Mouse (Mus musculus): ENCODE data around the gene Olfr1198. TPM values are rescaled to one million over a fixed set of nuclear protein-coding genes. Genes with fewer than 3 reads are reported as not detected.

Olfr1198 gene
- not detected in 2 replicates for polyA plus RNA-seq (2012; rRNA removed)

GRCm38 (mm10) chr2:88751270-88751669 is at the start of gene Olfr1198:
Gene Olfr1198, minus strand, starts transcription at chr2:88751370.

GRCm38 (mm10) chr2:88792736-88793135 is 41.6 kb upstream of the Olfr1198 start, which contains the start of gene Olfr1201:
Gene Olfr1201, plus strand, starts transcription at chr2:88793036.

GRCm38 (mm10) chr2:88770388-88770787 is 19.2 kb upstream of the Olfr1198 start, which contains the start of gene Olfr1200:
Gene Olfr1200, minus strand, starts transcription at chr2:88770488.

GRCm38 (mm10) chr2:88760369-88760768 is 9.2 kb upstream of the Olfr1198 start, which contains the start of gene Olfr1199:
Gene Olfr1199, minus strand, starts transcription at chr2:88760469.

GRCm38 (mm10) chr2:88732266-88732665 is 18.9 kb downstream of the Olfr1198 start, which contains the start of gene Olfr1197:
Gene Olfr1197, minus strand, starts transcription at chr2:88732366.

GRCm38 (mm10) chr2:88704497-88704896 is 46.7 kb downstream of the Olfr1198 start, which contains the start of gene Olfr1196:
Gene Olfr1196, minus strand, starts transcription at chr2:88704597.

Other genes starting within 250 kb of the Olfr1198 start
- gene Olfr1186, start 232.8 kb downstream of the Olfr1198 start, polyA plus RNA-seq (2012; rRNA removed) = not detected in 2 replicates
- gene Olfr1188, start 194.4 kb downstream of the Olfr1198 start, polyA plus RNA-seq (2012; rRNA removed) = not detected in 2 replicates
- not detected in 2 replicates for gene Olfr1189, start 164.9 kb downstream of the Olfr1198 start, polyA plus RNA-seq (2012; rRNA removed)
- not detected in 2 replicates for gene Olfr1191-ps1, start 110.8 kb downstream of the Olfr1198 start, polyA plus RNA-seq (2012; rRNA removed)
- gene Olfr1192-ps1, start 102.9 kb downstream of the Olfr1198 start, polyA plus RNA-seq (2012; rRNA removed) = not detected in 2 replicates
- gene Olfr1193, start 75.7 kb downstream of the Olfr1198 start, polyA plus RNA-seq (2012; rRNA removed) = not detected in 2 replicates
- not detected in 2 replicates for gene Olfr1195, start 62.2 kb downstream of the Olfr1198 start, polyA plus RNA-seq (2012; rRNA removed)
- gene Olfr1196, start 46.8 kb downstream of the Olfr1198 start, polyA plus RNA-seq (2012; rRNA removed) = not detected in 2 replicates
- gene Olfr1197, start 19.0 kb downstream of the Olfr1198 start, polyA plus RNA-seq (2012; rRNA removed) = not detected in 2 replicates
- not detected in 2 replicates for gene Olfr1199, start 9.1 kb upstream of the Olfr1198 start, polyA plus RNA-seq (2012; rRNA removed)
- not detected in 2 replicates for gene Olfr1200, start 19.1 kb upstream of the Olfr1198 start, polyA plus RNA-seq (2012; rRNA removed)
- not detected in 2 replicates for gene Olfr1201, start 41.7 kb upstream of the Olfr1198 start, polyA plus RNA-seq (2012; rRNA removed)
- not detected in 2 replicates for gene Olfr1202, start 63.1 kb upstream of the Olfr1198 start, polyA plus RNA-seq (2012; rRNA removed)
- not detected in 2 replicates for gene Olfr1205, start 78.4 kb upstream of the Olfr1198 start, polyA plus RNA-seq (2012; rRNA removed)
- not detected in 2 replicates for gene Olfr1204, start 97.9 kb upstream of the Olfr1198 start, polyA plus RNA-seq (2012; rRNA removed)
- gene Olfr1206, start 111.9 kb upstream of the Olfr1198 start, polyA plus RNA-seq (2012; rRNA removed) = not detected in 2 replicates
- not detected in 2 replicates for gene Olfr1208, start 150.9 kb upstream of the Olfr1198 start, polyA plus RNA-seq (2012; rRNA removed)
- not detected in 2 replicates for gene Olfr1209, start 163.8 kb upstream of the Olfr1198 start, polyA plus RNA-seq (2012; rRNA removed)
- gene Olfr1211, start 186.7 kb upstream of the Olfr1198 start, polyA plus RNA-seq (2012; rRNA removed) = not detected in 2 replicates
- gene Olfr1212, start 202.6 kb upstream of the Olfr1198 start, polyA plus RNA-seq (2012; rRNA removed) = not detected in 2 replicates
- gene Gm13762, start 228.9 kb upstream of the Olfr1198 start, polyA plus RNA-seq (2012; rRNA removed) = not detected in 2 replicates
- not detected in 2 replicates for gene Olfr1214, start 241.3 kb upstream of the Olfr1198 start, polyA plus RNA-seq (2012; rRNA removed)

All from central nervous system, embryonic 14 days (tissue).